Mouse (Mus musculus) cerebellum, postnatal 4 days (tissue): ENCODE measurements around the gene Hist1h2bg.

Source experiments
- DNase-seq, 2 experiments: peaks; one replicate each; pipeline ENCODE4 v3.0.0; 2022; ENCODE audit warnings: low spot score in 2 of 2, mixed read lengths in 1 of 2

The Hist1h2bg gene

GRCm38 (mm10) chr13:23611638-23612037, 40.4 kb downstream of the Hist1h2bg start:
- DNase-seq, result no peak

GRCm38 (mm10) chr13:23620056-23620732, 49.0 kb downstream of the Hist1h2bg start:
- DNase-seq, result no peak

GRCm38 (mm10) chr13:23620733-23621531, 49.7 kb downstream of the Hist1h2bg start, which contains the start of gene Hist1h2be:
Gene Hist1h2be, minus strand, starts transcription at chr13:23621124.
- DNase-seq, result peak in 1 of 2 experiments; percentile 53
